Mouse (Mus musculus) E14TG2a.4 (cell line): ENCODE data around the gene Gemin8.

Experiments
- CTCF ChIP-seq: conservative IDR thresholded peaks from 2 replicates; pipeline ENCODE4 v1.5.1; 2014; ENCODE audit warnings: low read length
- NANOG ChIP-seq: IDR thresholded peaks from 2 replicates; pipeline ENCODE4 v1.6.1; 2014; ENCODE audit warnings: borderline replicate concordance, low read length, mixed read lengths
- POU5F1 ChIP-seq: IDR thresholded peaks from 2 replicates; pipeline ENCODE4 v1.6.1; 2014; ENCODE audit warnings: low read length, borderline replicate concordance

GRCm38 (mm10) chrX:166169892-166170799 is at the start of gene Gemin8:
- TF ChIP-seq CTCF: no peak
- TF ChIP-seq NANOG: no peak
- no peak for TF ChIP-seq POU5F1
